Mouse (Mus musculus): ENCODE results near the gene Ccdc6. TPM values are rescaled to one million over a fixed set of nuclear protein-coding genes. Genes with fewer than 3 reads are reported as not detected.

The Ccdc6 gene
- polyA plus RNA-seq, 1 experiment from 2014 or later = 16.4 TPM

DNA sequence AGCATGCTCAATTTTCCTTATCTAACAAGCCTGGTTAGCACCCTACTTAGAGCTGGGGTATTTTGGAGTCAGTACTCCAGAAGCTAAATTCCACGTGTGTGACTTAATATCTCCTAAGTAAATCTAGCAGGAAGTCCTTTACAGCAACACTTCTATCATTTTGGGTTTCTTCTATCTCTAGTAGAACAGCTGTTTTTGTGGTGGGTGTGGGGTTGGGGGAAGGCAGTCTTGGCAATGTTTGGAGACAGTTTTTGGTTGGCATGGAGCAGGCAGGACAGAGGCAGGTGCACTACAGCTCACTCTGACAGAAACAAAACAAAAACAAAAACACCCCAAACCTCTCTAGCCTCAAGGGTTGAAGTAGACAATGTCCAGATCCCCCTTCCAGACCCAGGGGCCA is 3.1 kb upstream of the Ccdc6 start:
- peak; percentile 33 for DNase-seq (ENCODE audit: low spot score)

DNA sequence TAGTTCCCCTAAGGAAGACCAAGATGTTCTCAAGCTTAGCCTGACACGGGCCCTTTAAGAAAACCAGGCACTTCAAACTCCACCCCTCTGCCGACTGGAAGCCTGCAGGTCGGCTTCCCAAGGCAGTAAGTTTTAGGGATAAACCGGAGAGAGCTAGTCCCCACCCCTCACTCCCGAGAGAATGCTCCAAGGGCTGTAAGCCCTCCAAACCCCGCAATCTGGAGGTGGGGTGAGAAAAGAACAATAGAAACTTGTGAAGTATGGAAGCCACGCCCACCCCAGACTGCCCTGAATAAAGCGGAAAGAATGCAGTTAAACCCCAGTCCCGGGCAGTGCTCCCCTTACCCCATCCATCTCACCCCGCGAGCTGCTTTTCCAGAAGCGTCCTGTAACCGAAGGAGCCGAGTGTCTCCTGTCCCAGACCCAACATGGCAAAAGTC is 1.9 kb upstream of the Ccdc6 start:
- DNase-seq (ENCODE audit: low spot score) = peak; percentile 68

DNA sequence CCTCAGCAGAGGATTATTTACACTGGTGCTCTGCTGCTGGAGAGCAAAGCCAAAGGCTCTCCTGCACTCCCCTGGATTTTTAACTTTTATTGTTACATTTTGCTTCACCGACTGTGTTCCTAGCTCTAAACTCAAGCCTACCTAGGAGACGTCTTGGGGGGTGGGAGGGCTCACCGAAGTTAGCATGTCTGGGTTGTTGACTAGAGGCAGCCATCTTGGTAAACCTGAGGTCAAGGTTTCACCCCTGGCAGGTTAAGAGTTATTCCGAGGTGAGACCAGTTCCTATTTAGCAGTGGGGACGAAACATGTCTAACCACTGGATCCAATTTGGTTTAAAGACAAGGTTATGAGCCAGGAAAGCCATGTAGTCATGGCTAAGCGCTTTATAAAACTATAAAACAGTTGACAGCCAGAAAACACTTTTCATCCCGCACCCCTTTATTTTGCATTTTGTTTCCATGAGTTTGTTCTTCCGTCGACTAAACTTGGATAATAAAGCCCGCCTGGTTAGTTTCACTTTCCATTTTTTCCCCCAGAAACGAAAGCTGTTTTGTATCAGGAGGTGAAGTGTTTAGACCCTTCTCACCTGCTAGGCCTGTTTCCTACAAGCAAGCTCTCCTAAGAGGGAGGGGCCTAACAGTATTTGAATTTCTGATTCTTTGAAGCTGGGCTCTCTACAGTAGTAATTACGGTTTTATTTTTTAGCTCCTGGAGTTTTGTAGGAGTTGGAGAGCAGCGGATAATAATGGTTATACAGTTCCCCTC is 1.2 kb upstream of the Ccdc6 start:
- peak; percentile 48 for DNase-seq (ENCODE audit: low spot score)

DNA sequence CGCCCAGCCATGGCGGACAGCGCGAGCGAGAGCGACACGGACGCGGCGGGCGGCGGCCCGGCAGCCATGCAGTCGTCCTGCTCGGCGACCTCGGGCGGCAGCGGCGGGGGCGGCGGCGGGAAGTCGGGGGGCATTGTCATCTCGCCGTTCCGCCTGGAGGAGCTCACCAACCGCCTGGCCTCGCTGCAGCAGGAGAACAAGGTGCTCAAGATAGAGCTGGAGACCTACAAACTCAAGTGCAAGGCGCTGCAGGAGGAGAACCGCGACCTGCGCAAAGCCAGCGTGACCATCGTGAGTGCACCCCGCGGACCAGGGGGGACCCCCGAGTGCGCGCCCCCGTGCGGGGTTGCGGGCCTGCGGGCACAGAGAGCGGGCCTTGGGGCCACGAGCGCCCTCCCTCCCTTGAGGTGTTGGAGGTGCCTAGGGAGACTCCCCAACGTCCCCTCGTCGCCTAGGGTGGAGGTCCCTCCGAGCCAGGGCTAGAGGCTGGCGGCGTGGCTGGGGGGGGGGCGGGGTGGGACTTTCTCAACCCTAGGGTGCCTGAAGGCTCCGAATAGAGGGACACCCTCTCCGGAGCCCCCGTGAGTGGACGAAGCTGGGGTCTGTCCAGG is 475 bp downstream of the Ccdc6 start:
- DNase-seq (ENCODE audit: low spot score) = peak; percentile 52

DNA sequence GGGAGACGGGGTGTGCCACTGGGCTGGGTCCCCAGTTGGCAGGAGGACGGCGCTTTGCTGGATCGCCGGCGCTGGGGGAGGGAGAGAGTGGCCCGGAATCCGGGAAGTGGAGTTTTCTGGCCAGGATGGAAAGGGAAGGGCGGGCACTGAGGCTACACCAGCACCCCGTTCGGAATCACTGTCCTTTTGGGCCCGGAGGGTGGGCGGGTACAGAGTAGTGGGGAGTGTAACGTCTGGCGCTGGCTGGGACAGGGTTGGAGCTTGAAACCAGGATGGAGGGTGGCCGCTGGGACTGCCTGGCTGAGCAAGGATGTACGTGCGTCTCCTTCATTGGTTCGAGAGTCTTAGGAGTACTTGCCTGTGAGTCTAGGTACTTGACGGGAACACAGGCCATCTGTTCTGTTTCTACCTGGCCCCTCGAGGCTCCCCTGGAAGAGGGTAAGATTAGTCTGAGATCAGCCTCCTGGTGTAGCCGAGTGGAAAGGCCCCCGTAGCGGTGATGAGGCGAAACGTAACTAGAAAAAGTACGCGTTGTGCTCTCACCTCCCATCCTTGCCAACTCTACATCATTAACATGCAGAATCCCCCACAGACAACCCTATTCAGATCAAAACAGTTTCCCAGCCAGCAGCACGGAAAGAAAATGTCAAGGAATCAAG is 1.1 kb downstream of the Ccdc6 start:
- DNase-seq (ENCODE audit: low spot score) = peak; percentile 39

DNA sequence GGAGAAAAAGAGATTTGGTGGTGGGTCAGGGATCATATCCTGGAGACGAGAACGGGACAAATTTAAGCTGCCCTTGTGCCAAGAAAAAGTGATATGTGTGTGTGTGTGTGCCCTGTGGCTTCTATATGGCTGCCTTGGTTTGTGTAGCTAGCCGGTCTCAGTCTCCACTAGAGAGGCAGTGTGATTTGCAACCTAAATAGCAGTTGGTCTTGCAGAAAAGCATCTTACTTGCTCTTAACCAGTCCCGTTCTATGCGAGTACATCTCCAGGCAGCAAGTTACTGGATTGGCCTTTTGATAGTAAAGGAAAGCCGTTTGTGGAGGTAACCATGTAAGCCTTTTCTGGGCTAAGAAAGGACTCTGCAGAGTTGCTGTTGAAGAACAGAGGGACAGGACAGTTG is 1.7 kb downstream of the Ccdc6 start:
- DNase-seq (ENCODE audit: low spot score) = no peak

DNA sequence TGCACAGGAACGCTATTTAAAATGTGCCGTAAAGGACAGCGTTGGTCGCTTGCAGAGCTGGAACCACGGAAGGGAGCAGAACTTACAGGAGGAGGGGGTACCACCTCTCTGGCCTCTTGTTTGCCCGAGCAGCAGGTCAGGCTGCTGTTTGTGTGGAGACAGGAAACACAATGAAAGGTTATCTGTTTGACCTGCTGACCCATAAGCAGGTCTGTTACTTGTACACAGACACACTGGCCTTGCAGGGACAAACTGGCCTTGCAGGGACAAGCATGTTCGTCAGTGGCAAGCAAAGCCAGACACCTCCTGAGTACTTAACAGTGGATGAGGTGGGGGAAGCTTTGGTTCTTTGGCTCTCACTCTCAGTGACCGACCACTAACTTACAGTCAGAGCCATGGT is 2.1 kb downstream of the Ccdc6 start:
- DNase-seq (ENCODE audit: low spot score) = no peak

DNA sequence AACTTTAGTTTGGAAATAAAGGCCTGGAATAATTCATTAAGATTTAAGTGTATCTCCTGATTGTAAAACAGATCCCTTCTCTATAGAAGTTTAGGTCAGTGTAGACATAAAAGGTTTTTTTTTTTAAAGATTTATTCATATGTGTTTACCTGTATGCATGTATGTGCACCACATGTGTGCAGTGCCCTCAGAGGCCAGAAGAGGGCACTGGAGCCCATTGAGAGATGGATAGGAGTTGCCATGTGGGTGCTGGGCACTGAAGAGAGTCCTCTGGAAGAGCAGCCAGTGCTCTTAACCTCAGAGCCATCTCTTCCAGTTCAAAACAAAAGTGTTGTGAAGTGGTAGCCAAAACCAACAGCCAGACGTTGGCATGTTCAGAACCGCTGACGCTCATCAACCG is 5.2 kb downstream of the Ccdc6 start:
- DNase-seq (ENCODE audit: low spot score) = no peak

DNA sequence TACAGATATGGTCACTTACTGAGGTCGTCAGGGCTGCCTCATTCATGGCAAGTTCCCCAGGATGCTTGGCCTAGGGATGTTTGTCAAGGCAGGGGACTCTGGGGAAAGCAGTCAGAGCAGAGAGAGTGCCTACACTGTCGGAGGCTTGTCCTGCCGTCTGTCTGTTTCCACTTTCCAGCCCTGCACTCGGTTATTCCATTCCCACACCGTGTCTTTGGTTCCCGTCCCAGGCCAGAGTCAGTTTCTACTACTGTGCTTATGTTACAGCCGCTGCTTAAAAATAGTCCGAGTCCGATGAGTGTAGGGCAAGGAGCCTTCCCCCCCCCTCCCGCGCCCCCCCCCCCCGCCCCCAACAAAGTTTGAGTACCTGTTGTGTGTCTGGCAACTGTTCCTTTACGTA is 11.1 kb downstream of the Ccdc6 start:
- DNase-seq (ENCODE audit: low spot score) = no peak

DNA sequence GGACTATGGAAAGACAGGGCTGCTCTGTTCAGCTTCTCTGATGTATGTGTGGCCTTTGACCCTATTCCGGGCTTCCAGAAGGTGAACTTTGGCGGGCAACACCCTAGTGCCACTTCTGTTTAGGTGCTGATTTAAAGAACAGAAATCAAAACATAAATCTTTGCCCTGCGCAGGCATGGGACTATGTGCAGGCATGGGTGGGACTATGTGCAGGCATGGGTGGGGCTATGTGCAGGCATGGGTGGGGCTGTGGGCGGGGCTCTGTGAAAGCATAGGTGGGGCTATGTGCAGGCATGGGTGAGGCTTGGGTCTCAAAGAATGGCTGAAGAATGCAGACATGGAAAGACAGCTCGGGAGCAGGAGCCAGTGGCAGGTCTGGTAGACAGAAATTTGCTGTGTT is 13.1 kb downstream of the Ccdc6 start:
- no peak for DNase-seq (ENCODE audit: low spot score)

DNA sequence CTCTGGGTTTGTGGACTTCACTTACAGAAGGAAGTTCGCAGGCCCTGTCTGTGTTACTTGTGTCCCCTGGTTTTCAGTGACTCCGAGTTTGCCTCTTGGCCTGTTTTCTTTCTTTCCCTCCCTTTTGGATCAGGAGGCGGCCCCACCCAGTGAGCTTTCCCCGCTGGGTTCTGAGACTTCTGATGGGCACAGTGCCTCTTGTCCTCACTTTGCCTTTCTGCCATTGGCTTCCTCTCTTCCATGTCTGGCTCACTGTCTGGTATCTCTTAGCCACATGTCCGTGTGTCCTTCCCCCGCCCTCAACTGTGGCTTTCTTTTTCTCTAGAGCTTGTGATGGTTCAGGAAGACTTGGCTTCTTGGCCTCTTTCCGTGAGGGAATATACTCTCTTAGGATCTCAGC is 13.9 kb downstream of the Ccdc6 start:
- DNase-seq (ENCODE audit: low spot score) = no peak

DNA sequence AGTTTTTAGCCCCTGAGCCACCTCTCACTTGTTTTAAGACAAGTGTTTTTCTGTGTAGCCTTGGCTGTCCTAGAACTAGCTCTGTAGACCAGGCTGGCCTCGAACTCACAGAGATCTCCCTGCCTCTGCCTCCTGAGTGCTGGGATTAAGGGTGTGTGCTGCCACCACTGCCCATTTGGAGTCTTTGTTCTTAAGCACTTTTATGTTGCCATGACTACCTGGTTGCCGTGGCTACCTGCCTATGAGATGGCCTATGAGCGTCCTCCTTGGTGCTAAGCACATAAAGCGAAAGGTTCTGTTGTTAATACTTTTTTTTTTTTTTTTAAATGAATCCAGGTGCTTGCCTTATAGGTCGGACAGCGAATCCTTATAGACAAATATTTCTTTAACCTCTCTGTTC is 14.7 kb downstream of the Ccdc6 start:
- DNase-seq (ENCODE audit: low spot score) = no peak

DNA sequence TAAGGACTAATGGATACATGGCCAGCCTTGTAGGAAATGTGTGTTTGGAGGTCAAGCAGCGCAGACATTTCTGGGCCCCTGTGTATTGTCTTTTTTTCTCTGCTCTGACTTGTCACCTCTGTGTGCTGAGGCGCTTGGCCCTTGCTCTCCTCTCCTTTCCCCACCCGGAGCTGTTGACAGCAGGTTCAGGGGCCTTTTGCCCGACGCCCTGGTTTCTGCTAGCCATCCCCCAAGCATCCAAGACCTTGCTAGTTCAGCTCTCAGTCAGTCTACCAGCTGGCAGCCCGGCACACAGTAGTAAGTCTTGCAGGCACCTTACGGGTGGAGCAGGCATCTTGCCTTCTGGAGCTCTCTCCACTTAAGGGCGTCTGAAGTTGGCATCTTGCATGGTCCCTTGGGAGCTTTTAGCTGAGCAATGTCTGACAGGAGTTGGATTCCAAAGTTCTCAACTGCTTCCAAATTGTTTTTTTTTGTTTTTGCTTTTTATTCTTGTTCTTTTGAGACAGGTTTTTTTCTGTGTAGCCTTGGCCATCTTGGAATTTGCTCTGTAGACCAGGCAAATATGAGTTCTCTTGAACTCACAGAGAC is 17.2 kb downstream of the Ccdc6 start:
- DNase-seq (ENCODE audit: low spot score) = no peak

DNA sequence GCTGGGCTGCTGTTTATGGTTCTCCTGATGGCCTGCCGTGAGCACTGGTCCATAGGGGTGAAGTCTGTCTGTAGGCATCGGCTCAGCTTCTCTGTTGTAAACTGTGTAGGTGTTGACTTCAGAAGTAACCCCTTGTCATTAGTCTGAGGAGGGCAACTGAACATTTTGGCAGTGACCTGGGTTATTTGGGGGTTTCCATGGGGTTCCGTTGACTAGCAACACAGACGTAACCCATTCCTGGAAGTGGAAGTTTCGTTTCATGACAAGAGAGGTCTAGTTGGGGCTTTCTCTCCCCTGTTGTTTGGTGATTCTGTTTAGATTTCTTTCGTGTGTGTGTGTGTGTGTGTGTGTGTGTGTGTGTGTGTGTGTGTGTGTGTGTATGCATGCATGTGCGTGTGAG is 19.5 kb downstream of the Ccdc6 start:
- DNase-seq (ENCODE audit: low spot score) = no peak

DNA sequence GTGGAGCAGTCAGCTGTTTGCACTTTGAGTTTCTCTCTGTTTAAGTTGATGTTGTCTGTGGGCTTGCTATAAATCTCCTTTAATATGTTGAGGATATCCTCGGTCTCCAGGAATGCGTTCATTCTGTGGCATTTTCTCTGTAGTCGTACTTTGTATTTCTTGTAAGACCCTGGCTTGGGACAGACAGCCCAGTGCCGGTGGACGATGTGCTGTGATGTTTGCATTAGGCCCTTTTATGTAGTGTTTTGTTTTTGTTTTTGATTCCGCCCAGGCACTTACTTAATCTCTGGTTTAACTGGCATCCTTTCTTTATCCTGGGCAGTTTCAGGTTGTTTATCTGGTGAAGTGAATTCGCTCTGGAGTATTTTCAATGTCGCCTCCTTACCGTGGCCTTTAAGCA is 22.5 kb downstream of the Ccdc6 start:
- DNase-seq (ENCODE audit: low spot score) = peak; percentile 17

DNA sequence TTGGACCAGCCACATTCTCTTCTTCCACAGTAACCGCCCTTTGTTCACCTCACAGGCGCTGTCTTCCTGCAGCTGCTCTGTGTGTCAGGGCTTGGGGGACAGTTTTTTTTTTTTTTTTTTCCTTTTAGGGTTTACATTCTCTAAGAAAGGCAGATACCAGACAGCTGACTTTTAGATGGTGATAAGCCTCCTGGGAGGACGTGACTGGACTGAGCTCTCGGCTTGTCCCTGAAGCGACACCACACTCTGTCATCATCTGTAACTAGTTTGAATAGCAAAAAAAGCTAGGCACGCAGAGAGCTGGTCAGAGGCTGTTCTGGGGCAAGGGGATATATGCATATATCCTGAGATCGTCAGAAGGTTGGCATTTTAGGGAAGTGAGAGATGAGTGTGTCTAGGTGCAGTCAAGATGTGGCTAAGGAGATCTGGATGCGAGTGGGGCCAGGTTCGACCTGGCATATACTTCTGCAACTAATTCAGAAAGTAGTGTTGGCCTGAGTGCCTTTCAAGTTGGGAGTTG is 23.0 kb downstream of the Ccdc6 start:
- DNase-seq (ENCODE audit: low spot score) = peak; percentile 64

DNA sequence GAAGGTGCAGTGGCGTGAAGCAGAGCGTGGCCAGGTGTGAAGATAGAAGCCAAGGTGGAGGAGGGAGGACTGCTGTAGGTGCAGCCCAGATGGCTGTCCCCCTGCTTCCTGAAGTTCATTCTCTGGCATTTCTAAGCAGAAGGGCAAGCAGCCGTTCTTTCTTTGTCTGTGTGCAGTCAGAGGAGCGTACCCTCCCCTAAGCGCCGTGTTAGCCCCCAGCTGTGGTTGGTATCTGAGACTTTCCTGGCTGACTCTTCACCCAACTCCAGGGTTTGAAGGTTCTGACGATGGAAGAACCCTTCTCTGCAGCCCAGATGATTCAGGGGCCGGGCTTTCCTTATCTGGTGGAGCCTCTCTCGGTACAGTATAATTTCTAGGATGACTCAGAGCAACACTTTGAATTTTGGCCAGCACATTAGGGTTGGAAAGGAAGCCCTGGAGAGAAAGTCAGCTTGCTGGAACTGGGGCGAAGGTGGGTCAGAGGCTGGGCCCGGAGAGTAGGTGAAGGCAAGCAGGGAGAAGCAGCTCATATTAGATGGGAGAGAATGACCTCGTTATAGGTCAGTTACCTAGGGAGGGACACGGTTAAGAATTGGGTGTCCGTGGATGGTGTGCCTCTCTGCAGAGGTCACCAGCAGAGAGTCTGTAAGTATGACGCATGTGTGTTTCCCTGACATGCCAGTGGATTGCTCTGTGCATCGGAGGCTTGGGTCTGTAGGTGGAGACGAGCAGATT is 23.9 kb downstream of the Ccdc6 start:
- peak; percentile 39 for DNase-seq (ENCODE audit: low spot score)

DNA sequence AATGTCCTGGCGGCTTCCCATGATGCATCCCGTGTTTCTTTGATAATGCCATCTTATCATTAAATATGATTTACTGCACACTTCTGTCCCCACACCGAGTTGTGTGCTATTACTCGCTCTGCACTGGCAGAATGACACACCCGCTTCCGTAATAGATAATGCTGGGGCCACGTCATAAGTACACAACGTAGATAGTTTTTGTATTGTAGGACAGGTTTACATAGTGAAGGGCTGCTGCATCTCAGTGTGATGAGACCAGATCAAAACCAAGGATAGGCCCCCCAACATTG is 24.4 kb downstream of the Ccdc6 start:
- no peak for DNase-seq (ENCODE audit: low spot score)

DNA sequence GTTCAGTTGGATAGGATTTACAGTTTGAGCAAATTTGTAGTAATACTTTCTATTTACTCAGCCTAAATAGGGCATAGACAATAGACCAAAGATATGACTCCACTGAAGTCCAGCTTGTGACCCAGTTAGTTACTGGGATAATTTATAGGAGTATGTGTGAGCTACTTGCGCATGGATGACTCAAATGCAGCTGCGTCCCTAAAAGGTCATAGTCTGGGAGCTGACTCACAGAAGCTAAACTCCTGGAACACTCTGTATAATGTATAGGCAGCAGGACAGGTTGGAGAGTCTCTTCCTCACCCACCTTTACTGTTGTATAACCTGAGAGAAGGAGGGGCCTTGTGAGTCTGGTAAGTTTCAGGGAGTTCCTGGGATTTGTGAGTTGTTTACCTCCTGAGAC is 26.5 kb downstream of the Ccdc6 start:
- DNase-seq (ENCODE audit: low spot score) = no peak

DNA sequence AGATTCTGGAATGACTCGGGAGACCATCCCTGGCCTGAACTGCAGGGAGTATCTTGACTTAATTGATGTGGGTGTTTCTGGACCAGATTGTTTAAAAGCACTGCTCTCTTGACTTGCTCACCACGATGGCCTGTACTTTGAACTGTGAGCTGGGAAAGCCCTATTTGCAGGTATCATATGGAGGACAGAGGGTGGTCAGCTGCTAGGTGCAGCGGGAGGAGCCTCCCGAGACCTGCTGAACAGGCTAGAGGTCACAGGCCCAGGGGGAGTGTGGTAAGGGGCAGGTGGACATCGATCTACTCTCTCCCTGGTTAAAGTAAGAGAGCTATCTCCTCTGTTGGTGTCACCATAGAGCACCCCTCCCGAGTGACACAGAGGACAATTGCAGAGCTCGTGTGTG is 28.6 kb downstream of the Ccdc6 start:
- DNase-seq (ENCODE audit: low spot score) = no peak

DNA sequence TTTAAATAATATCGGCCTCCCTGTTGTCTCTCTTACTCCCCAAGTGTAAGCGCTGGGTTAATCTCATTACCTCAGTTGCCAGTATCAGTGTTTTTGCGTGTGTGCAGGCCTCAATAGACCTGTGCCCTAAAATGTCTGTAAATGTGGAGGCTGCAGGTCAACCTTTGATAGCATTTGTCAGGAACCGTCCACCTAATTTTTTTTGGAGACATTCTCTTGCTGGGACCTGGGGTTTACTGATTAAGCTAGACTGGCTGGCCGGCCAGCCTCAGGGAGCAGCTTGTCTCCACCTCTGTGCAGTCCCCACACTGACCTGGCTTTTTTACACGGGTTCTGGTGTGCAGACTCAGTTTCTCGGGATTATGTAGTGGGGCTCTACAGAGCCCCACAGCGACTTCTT is 30.4 kb downstream of the Ccdc6 start:
- no peak for DNase-seq (ENCODE audit: low spot score)

DNA sequence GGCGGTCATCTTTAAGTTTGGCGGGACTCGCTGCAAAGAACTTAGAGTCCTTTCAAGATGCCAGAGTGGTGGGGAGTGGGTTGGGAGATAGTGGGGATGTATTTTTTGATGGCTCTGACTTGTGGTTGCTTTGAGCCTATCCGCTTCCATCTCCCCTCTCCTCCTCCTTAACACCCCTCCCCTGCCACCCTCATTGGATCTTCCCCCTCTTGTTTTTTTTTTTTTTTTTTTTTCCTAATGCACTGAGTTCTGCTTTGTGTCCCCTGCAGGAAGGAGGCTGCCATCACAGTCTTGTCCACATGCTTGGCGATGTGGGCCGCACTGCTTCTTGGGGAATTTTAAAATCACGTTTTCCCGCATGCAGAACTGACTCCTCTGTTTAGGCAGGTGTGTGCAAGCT is 31.5 kb downstream of the Ccdc6 start:
- DNase-seq (ENCODE audit: low spot score) = no peak
